Mouse (Mus musculus) inflammation-experienced regulatory T-cells, adult 6 months (primary cell): ENCODE results near the gene Nav3. TPM values are rescaled to one million over a fixed set of nuclear protein-coding genes. Genes with fewer than 3 reads are reported as not detected.

Experiments used
- ATAC-seq: one replicate; pipeline ENCODE4 v1.8.0; 2017
- polyA plus RNA-seq, 3 experiments: library from polyadenylated mRNA; unstranded; fragments of 100-300 nt; shearing (Covaris generic); gene quantifications; one replicate each; pipeline ENCODE4 v1.2.1; 2017

Gene Nav3
- polyA plus RNA-seq, 3 experiments from 2014 or later = 0.05 to 0.07 TPM; not detected in 1

GRCm38 (mm10) chr10:110175874-110176273 lies 280.1 kb downstream of the Nav3 start:
- ATAC-seq = no peak

GRCm38 (mm10) chr10:110169416-110169815 lies 286.6 kb downstream of the Nav3 start:
- ATAC-seq = no peak

GRCm38 (mm10) chr10:110168892-110169291 lies 287.1 kb downstream of the Nav3 start:
- ATAC-seq = no peak

GRCm38 (mm10) chr10:110162596-110162995 lies 293.4 kb downstream of the Nav3 start:
- ATAC-seq = no peak

- ATAC-seq = no peak
These were observed 295.1 kb downstream of the Nav3 start for GRCm38 (mm10) chr10:110160894-110161293.

GRCm38 (mm10) chr10:110159548-110159947 lies 296.5 kb downstream of the Nav3 start:
- ATAC-seq = no peak

GRCm38 (mm10) chr10:110158122-110158521 lies 297.9 kb downstream of the Nav3 start:
- ATAC-seq = no peak

- no peak for ATAC-seq
These were observed 299.6 kb downstream of the Nav3 start for GRCm38 (mm10) chr10:110156412-110156811.

GRCm38 (mm10) chr10:110155494-110155893 lies 300.5 kb downstream of the Nav3 start:
- no peak for ATAC-seq

- no peak for ATAC-seq
These were observed 301.1 kb downstream of the Nav3 start for GRCm38 (mm10) chr10:110154873-110155237.

GRCm38 (mm10) chr10:110154001-110154872 lies 301.8 kb downstream of the Nav3 start:
- ATAC-seq = no peak

- no peak for ATAC-seq
These were observed 335.4 kb downstream of the Nav3 start for GRCm38 (mm10) chr10:110120572-110120971.

- no peak for ATAC-seq
These were observed 338.7 kb downstream of the Nav3 start for GRCm38 (mm10) chr10:110117341-110117740.

- no peak for ATAC-seq
These were observed 343.1 kb downstream of the Nav3 start for GRCm38 (mm10) chr10:110112669-110113458.

- no peak for ATAC-seq
These were observed 352.7 kb downstream of the Nav3 start for GRCm38 (mm10) chr10:110103255-110103654.

GRCm38 (mm10) chr10:110102231-110102630 lies 353.8 kb downstream of the Nav3 start:
- ATAC-seq = no peak

GRCm38 (mm10) chr10:110094433-110094832 lies 361.6 kb downstream of the Nav3 start:
- ATAC-seq = no peak

GRCm38 (mm10) chr10:110088444-110089061 lies 367.5 kb downstream of the Nav3 start:
- no peak for ATAC-seq

GRCm38 (mm10) chr10:110085903-110086302 lies 370.1 kb downstream of the Nav3 start:
- no peak for ATAC-seq

GRCm38 (mm10) chr10:110085156-110085555 lies 370.8 kb downstream of the Nav3 start:
- no peak for ATAC-seq

GRCm38 (mm10) chr10:110076575-110076974 lies 379.4 kb downstream of the Nav3 start:
- ATAC-seq = no peak

GRCm38 (mm10) chr10:110072355-110072754 lies 383.6 kb downstream of the Nav3 start:
- ATAC-seq = no peak

- no peak for ATAC-seq
These were observed 394.8 kb downstream of the Nav3 start for GRCm38 (mm10) chr10:110061166-110061565.
